Mouse (Mus musculus) limb, embryonic 14.5 days (tissue): ENCODE results near the gene Zc3h7b. TPM values are rescaled to one million over a fixed set of nuclear protein-coding genes. Genes with fewer than 3 reads are reported as not detected.

Experiments
- ATAC-seq: fragments of 200-750 bp; cut with Nextera tagmentation; 2 replicates; pipeline ENCODE4 v1.8.0; 2017; ENCODE audit warnings: low read depth, moderate number of reproducible peaks, moderate TSS enrichment; ENCODE audit not compliant: low FRiP score
- DNase-seq: peaks from one replicate; pipeline ENCODE4 v3.0.0-alpha.2; 2015; ENCODE audit warnings: low spot score
- H3K27ac ChIP-seq: fragments of 300-500 bp; sonication (generic); replicated peaks from 2 replicates; pipeline ENCODE4 v1.5.1; 2014; ENCODE audit warnings: low read depth, mild to moderate bottlenecking, low read length, moderate library complexity, mixed read lengths
- H3K27me3 ChIP-seq: fragments of 300-500 bp; sonication (generic); 2 replicates; pipeline ENCODE4 v1.6.1; 2014; ENCODE audit warnings: low read length, mixed read lengths; ENCODE audit not compliant: control insufficient read depth, insufficient read depth
- H3K36me3 ChIP-seq: fragments of 300-500 bp; sonication (generic); 2 replicates; pipeline ENCODE4 v1.6.1; 2014; ENCODE audit warnings: mild to moderate bottlenecking, low read length, moderate library complexity, mixed read lengths; ENCODE audit not compliant: control insufficient read depth, insufficient read depth
- H3K4me1 ChIP-seq: fragments of 300-500 bp; sonication (generic); 2 replicates; pipeline ENCODE4 v1.6.1; 2014; ENCODE audit warnings: antibody characterized with exemption, low read length, mixed read lengths; ENCODE audit not compliant: control insufficient read depth, insufficient read depth
- H3K4me2 ChIP-seq: fragments of 300-500 bp; sonication (generic); replicated peaks from 2 replicates; pipeline ENCODE4 v1.6.1; 2014; ENCODE audit warnings: low read depth, mild to moderate bottlenecking, low read length, moderate library complexity; ENCODE audit not compliant: severe bottlenecking
- H3K4me3 ChIP-seq: fragments of 300-500 bp; sonication (generic); replicated peaks from 2 replicates; pipeline ENCODE4 v1.5.1; 2014; ENCODE audit warnings: low read length
- H3K9ac ChIP-seq: fragments of 300-500 bp; sonication (generic); 2 replicates; pipeline ENCODE4 v1.6.1; 2014; ENCODE audit warnings: mild to moderate bottlenecking, low read depth, low read length, moderate library complexity; ENCODE audit not compliant: severe bottlenecking
- H3K9me3 ChIP-seq: fragments of 300-500 bp; sonication (generic); 2 replicates; pipeline ENCODE4 v1.6.1; 2016; ENCODE audit warnings: low read length; ENCODE audit not compliant: control insufficient read depth
- POLR2A ChIP-seq: fragments of 200-500 bp; IDR thresholded peaks from 2 replicates; pipeline ENCODE4 v1.8.0; 2012; ENCODE audit warnings: inconsistent platforms, mild to moderate bottlenecking, moderate library complexity, borderline replicate concordance; ENCODE audit not compliant: insufficient read depth, insufficient read length; ENCODE audit errors: extremely low read depth
- WGBS: fragments of 180-500 bp; shearing (Covaris S2); extraction: QIAGEN DNeasy Blood & Tissue Kit; methylation state at CpG from one replicate; pipeline ENCODE4 v1.1.7; 2014; 5-methylcytosine and 5-hydroxymethylcytosine counted together
- polyA plus RNA-seq, 2 experiments: library from polyadenylated mRNA; depleted of rRNA in 1 of 2; stranded (reverse) in 1 of 2; unstranded in 1 of 2; fragments of >200 nt; fragmentation: Nextera tagmentation in 1 of 2; extraction: Ambion mirVana in 1 of 2; gene quantifications; 2 replicates each; pipeline versions ENCODE4 v1.2.1 to v1.2.3; 2012 to 2014

The Zc3h7b gene
- polyA plus RNA-seq, 2 experiments, result 43.2 to 61.9 TPM

DNA sequence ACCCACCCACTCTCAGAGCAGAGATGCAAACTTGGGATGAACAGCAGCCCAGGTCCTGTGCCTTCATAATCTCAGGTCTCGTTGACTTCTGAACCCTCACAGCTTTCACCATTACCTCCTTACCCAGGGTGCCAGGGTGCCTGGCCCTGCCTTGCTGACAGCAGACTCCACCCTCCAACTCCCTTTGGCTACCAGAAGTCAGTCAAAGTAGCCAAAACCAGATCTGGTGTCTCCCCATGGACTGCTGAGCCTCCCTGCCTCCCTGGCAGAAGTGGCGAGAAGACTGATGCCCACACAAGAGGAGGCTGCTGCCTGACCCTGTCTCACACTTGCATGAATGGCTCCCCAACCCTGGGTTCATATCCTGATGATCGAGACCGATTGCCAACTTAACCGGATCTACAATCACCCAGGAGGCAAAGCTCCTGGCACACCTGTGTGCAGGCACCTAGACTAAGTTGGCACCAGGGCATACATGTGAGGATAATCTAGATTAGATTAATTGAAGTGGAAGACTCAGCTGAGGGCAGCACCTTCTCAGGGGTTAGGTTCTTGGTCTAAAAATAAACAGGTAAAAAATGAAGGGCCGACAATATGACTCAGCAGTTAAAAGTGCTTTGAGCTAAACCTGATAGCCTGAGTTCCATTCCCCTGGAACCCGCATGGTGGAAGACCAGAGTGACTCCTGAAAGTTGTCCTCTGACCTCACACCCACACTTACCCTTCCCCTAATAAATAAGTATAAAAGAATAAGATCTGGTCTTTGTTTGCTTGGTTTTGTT is 83.8 kb downstream of the Zc3h7b start:
- no peak for DNase-seq
- Histone ChIP-seq H3K9ac (no peak overlapping the region), H3K4me2 (no peak overlapping the region), H3K4me3 (no peak overlapping the region), H3K9me3 (no peaks in the 10 kb centered on the region), H3K27me3 (no peaks in the 10 kb centered on the region), H3K36me3 (peaks cover 34% of the 10 kb centered on the region), H3K4me1 (no peaks in the 10 kb centered on the region), H3K27ac (no peak overlapping the region)
- no peak for TF ChIP-seq POLR2A
- WGBS, result 89% methylated on average over 7 of the region's 7 CpGs
- no peak for ATAC-seq

DNA sequence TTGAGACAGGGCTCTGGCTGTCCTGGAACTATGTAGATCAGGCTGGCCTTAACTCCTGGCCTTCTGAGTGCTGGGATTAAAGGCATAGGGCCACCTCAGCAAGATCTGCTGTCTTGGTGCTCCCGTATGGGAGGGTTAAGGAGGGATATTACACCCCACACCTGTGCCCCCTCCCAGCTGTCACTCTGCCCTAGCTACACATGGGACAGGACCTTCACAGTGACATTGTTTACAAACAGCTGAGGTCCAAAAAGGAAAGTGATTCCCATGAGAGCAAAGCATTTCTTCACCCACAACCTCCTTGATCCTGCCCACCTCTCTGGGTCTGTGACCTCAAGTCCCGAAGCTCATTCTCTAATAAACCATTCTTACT is 84.3 kb downstream of the Zc3h7b start:
- TF ChIP-seq POLR2A, result no peak
- Histone ChIP-seq H3K27me3 (no peaks in the 10 kb centered on the region), H3K9ac (no peak overlapping the region), H3K4me2 (no peak overlapping the region), H3K9me3 (no peaks in the 10 kb centered on the region), H3K4me3 (no peak overlapping the region), H3K27ac (no peak overlapping the region), H3K4me1 (no peaks in the 10 kb centered on the region), H3K36me3 (peaks cover 29% of the 10 kb centered on the region)
- WGBS, result 63% methylated on average over 2 of the region's 2 CpGs
- DNase-seq, result no peak
- ATAC-seq, result no peak

DNA sequence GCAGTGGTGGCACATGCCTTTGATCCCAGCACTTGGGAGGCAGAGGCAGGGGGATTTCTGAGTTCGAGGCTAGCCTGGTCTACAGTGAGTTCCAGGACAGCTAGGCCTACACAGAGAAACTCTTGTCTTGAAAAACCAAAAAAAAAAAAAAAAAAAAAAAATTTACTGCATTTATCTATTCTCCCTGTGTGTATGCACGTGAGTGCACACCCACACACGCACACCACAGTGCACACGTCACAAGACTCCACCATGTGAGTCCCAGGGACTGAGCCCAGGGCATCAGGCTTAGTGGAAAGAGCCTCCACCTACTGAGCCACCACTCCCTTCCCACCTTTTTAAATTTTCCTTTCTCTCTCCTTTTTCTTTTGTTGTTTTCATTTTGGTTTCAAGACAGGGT is 85.7 kb downstream of the Zc3h7b start:
- Histone ChIP-seq H3K36me3 (peaks cover 15% of the 10 kb centered on the region), H3K4me3 (no peak overlapping the region), H3K27me3 (no peaks in the 10 kb centered on the region), H3K4me2 (no peak overlapping the region), H3K4me1 (0 out of 2 replicates have a peak, but pooled peaks cover under 1% of the 10 kb centered on the region), H3K27ac (no peak overlapping the region), H3K9ac (no peak overlapping the region), H3K9me3 (no peaks in the 10 kb centered on the region)
- TF ChIP-seq POLR2A, result no peak
- ATAC-seq (no peak), DNase-seq (no peak)
- 96% methylated on average over 4 of the region's 4 CpGs for WGBS

DNA sequence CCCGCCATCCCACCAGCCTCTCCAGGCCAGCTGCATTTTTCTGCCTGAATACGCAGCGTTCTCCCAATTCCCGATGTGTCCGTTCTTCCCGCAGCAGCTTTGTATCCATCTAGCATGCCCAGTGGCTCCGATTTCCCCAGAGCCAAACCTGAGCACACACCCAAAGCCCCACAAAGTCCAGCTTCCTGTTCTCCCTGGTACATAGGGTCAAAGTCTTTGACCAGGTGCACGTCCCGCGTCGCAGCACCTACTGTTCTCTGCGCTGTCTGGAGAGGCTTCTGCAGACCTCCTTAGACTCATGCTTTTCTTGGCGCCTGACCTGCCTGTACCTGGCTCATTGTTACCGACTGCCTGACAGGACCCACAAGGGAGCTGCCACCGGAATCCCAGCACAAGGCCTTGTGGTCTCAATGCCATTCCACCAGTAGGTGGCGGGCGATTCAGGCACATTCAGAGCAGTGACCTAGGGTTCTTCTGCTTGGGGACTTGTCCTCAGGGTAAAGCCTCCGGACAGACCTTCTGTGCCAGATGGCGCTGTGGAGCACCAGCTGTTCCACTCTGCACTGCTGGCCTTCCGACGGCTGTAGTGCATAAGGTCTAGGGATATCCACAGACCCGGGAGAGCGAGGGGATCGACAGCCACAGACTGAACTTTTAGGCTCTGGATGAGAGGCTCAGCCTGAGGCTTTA is 86.4 kb downstream of the Zc3h7b start:
- WGBS, result 19% methylated on average over 24 of the region's 24 CpGs

DNA sequence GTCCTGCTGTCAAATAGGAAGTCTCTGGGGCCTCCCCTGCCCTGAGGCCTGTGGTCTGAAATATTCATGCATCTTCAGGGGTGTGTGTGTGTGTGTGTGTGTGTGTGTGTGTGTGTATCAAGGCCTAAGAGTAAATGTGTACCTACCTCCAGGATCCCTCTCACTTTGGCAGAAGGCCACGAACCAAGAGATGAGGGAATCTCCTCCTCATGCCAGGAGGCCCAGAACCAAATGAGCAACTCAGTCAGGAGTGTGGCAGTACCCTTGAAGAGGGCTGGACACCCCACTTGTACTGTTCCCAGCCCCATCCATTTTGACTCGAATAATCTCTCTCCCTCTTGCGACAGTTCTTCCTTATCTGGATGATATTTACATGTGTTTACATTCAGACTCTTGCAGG is 87.4 kb downstream of the Zc3h7b start:
- H3K36me3 ChIP-seq, result peaks cover 7% of the 10 kb centered on the region; the same call in 1 of the 2 replicates
- H3K9ac ChIP-seq, result no peak overlapping the region
- ATAC-seq, result no peak
- no peaks in the 10 kb centered on the region for H3K27me3 ChIP-seq
- TF ChIP-seq POLR2A, result no peak
- no peak for DNase-seq
- no peak overlapping the region for H3K4me2 ChIP-seq
- H3K27ac ChIP-seq, result no peak overlapping the region
- H3K9me3 ChIP-seq, result no peaks in the 10 kb centered on the region
- peaks cover 16% of the 10 kb centered on the region for H3K4me1 ChIP-seq
- WGBS, result 87% methylated on average over 3 of the region's 3 CpGs
- H3K4me3 ChIP-seq, result no peak overlapping the region

More for the DNA sequence above, 86.4 kb downstream of the Zc3h7b start:
- H3K27ac ChIP-seq, result no peak overlapping the region
- H3K9me3 ChIP-seq, result no peaks in the 10 kb centered on the region
- peak overlapping the region; percentile 23; the same call in 1 of the 2 replicates for H3K4me2 ChIP-seq
- H3K4me1 ChIP-seq, result peaks cover 8% of the 10 kb centered on the region
- no peak overlapping the region for H3K4me3 ChIP-seq
- DNase-seq (peak; percentile 90), ATAC-seq (peak; percentile 80)
- no peaks in the 10 kb centered on the region for H3K27me3 ChIP-seq
- TF ChIP-seq POLR2A, result no peak
- H3K9ac ChIP-seq, result no peak overlapping the region
- H3K36me3 ChIP-seq, result peaks cover 8% of the 10 kb centered on the region; the same call in 1 of the 2 replicates
